Mouse (Mus musculus): ENCODE data around the gene Fbxl14.

Gene Fbxl14

DNA sequence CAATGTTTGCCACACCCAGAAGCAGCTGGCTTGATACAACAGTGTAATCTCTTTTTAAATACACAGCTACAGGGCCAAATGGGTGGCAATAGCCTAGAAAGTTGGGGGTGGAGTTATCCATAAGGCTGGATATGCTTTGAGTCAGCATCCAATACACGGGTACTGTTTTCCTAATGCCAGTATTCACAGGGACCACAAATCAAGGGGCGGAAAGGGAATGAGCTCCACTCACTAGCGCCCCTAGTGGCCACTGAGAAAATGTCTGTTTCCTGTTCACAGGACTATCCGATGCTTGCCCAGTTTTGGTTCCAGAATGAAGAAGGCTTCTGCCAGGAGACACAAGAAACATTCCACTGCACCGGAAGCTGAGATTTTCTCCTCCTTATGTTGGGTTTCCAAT, 7.3 kb upstream of the Fbxl14 start:
- DNase-seq = peak; percentile 63

DNA sequence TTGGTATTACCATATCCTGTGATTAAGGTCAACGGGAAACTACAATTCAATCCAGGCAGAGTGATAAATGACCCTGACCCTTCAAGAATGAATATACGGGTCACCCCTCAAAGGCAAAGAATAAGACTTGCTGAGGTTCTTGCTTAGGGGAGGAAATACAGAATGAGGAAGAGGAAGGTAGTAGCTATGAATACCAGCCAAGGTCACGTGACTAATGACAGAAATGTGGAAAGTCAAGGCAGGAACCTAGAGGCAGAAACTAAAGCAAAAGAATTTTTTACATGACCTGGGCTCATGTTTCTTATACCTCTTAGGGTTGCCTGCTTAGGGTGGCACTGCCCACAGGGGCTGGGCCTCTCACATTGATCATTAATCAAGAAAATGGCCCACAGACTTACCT, 6.8 kb upstream of the Fbxl14 start:
- DNase-seq = no peak

DNA sequence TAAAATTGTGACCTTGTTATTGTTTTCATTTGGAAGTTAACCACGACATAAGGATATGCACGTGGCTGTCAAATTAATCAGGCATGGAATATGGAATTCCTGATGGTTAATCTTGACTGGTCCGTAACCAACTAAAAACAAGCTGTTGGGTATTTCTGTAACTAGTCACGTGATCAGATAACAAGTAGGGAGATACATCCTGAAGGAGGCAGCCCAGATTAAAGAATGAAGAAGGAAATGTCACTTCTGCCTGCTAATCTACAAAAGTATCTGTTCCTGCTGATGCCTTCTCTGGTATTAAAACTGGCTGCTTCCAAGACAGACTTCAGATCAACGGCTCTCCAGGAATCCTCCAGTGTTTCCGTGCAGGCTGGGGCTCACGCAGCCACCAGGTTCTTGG, 6.0 kb upstream of the Fbxl14 start:
- DNase-seq = no peak

DNA sequence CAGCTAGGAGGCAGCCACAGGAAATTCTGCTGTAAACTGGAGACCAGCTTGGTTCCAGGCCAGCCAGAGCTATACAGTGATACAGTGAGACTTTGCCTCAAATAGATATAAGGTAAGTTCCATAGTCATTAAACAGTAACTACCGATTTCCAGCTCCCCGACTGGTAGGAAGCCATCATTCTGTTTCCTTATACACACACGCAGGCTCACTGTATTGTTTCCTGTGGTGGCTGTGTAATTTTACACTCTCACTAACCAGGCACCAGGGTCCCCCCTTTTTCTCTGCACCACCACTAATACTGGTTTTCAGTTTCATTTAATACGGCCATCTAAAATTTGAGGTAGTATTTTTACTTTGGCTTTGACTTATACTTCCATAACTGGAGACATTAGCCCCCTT, 5.5 kb upstream of the Fbxl14 start:
- DNase-seq = no peak

DNA sequence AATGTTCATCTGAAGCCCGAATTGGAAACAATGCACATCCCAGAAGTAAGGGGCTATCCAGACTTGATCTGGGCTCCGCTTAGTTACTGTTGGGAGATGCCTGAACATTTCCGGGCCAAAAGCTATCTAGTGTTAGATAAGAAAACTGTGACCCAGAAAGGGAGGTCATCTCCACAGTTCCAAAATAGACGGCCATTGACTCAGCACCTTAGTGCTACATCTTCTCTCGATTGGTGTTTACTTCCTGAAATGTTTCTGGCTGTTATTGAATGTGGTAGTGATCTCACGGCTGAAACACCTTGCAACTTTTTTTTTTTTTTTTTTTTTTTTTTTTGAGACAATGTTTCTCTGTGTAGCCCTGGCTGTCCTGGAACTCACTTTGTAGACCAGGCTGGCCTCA, 3.5 kb upstream of the Fbxl14 start:
- no peak for DNase-seq

DNA sequence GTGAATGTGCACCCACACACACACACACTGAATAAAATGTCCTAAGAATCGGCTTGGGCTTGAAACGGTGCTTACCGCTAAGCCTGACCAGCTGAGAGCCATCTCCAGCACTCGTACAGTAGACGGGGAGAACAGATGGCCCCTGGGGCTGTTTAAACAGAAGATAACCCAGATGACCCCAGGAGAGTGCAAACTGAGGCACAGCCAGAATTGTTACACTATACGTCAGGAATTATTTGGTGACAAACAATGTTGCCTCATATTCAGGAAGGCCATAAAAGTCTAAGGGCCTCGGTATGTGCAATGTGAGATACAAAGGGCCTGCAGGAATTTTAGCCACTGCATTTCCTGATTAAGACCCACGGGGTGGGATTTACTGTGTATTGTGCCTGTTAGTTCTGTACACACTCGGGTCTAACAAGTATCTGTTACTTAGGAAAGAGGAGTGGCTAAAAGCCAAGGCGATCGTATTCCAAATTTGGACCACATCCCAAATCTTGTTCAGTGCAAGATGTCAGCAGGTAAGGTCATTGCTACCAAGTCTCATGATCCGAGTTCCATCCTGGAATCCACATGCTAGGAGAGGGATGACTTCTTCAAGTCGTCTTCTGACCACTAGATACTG, 1.7 kb upstream of the Fbxl14 start:
- no peak for DNase-seq

DNA sequence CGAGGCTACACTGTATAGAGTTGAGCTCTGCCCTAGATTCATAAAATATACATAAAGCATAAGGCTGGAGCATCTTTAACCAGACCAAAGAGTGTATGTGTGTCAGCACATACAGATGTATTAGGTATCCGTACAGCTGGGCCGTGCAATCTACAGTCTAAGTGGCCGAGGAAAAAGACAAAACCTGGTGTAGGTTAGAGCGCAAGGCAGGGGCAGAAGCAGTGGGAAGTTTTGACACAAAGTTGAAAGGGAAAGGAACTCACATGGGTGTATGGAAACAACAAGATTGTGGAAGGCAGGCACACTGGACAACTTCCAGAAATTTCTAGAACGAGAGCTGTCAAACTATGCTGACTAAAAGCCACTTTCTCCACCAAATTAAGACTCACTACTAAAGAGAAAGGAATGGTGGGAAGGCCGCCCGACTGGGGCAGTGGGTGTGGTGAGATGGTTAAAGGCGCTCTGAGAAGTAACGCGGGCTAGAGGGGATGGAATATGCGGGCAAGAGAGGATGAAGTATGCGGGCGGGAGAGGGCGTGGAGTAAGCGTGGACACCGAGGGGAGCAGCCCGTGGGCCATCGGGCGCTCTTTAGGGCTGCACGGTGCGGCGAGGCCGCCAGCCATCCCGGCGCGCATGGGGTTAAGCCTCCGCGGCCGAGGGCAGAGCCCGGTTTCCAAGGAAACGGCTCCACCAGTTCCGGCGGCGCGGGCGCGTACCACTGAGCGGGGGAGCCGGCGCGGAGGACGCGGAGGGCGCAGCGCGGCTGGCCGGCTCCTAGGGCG, 717 bp upstream of the Fbxl14 start:
- peak; percentile 91 for DNase-seq

DNA sequence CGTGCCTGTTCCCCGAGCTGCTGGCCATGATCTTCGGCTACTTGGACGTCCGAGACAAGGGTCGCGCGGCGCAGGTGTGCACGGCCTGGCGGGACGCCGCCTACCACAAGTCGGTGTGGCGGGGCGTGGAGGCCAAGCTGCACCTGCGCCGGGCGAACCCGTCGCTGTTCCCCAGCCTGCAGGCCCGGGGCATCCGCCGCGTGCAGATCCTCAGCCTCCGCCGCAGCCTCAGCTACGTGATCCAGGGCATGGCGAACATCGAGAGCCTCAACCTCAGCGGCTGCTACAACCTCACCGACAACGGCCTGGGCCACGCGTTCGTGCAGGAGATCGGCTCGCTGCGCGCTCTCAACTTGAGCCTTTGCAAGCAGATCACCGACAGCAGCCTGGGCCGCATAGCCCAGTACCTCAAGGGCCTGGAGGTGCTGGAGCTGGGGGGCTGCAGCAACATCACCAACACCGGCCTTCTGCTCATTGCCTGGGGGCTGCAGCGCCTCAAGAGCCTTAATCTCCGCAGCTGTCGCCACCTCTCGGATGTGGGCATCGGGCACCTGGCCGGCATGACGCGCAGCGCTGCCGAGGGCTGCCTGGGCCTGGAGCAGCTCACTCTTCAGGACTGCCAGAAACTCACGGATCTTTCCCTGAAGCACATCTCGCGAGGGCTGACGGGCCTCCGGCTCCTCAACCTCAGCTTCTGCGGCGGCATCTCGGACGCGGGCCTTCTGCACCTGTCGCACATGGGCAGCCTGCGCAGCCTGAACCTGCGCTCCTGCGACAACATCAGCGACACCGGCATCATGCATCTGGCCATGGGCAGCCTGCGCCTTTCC, 623 bp downstream of the Fbxl14 start:
- DNase-seq = peak; percentile 80

DNA sequence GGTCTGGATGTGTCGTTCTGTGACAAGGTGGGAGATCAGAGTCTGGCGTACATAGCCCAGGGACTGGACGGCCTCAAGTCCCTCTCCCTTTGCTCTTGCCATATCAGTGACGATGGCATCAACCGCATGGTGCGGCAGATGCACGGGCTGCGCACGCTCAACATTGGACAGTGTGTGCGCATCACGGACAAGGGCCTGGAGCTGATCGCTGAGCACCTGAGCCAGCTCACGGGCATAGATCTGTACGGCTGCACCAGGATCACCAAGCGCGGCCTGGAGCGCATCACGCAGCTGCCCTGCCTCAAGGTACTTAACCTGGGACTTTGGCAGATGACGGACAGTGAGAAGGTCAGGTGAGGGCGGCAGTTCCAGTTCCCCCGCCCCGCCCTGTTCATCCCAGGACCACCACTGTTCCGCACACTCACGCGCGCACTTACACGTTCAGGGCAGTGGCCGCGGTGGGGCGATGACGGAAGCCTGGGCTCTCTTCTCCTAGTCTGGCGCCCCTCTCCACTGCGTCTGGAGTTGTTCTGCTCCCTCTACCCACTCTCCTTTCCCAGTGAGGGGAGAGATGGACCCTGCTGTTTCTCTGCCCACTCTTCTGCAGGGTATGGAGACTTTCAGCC, 1.4 kb downstream of the Fbxl14 start:
- DNase-seq = peak; percentile 65

DNA sequence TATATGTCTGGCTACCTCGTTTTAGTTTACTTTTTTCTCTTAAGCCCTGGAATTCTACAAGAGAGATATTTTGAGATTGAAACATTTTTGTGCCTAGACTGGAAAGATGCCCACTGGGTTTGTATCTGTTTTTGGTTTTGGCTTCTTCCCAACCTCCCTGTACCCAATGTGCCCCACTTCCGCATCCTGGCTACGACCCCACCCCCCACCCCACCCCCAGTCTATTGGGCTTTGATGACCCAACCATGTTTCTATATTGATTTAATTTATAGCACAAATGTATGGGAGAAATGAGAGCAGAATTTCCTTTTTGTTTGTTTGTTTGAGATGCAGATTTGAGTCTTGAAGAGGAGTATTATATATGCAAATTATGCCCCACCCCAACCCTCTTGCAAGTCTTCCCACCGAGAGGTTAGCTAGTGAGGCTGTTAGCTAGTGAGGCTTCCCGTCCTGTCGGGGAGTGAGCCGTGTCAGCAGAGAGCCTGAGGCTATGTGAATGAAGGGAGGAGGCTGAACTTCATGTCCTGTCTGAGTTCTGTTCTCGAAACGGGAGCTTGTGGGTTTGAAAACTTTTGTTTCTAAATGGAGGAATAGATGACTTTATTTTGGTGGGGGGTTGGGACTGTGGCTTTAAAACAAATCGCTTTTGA, 2.4 kb downstream of the Fbxl14 start:
- peak; percentile 69 for DNase-seq

DNA sequence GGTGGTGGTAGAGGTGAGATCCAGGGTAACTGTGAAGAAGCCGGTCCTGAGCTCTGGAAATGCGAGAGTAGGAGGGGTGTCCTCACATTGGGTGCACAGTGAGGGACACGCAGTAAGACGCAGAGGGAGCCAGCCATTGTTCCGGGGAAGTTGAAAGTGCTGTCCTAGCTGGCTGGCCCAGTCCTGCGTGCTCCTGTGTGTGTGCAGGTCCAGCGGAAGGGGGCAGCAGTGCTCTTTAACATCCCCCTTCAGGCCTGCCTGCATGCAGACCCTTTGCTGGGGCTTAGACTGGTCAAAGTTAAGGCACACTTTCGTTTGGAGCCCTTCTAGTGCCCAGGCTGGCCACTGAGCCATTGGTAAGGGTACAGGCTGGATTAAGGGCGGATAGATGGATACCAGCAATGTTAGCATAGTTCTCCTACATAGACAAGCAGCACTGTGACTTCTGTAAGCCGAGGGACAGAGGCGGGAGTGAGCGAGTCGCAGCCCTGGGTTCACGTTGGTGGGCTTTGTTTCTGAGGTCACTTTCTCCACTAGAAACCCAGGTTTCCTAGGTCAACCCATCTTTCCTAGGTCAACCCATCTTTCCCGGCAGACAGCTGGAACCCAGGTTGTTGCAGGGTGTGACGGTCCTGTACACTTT, 3.6 kb downstream of the Fbxl14 start:
- DNase-seq = peak; percentile 31

DNA sequence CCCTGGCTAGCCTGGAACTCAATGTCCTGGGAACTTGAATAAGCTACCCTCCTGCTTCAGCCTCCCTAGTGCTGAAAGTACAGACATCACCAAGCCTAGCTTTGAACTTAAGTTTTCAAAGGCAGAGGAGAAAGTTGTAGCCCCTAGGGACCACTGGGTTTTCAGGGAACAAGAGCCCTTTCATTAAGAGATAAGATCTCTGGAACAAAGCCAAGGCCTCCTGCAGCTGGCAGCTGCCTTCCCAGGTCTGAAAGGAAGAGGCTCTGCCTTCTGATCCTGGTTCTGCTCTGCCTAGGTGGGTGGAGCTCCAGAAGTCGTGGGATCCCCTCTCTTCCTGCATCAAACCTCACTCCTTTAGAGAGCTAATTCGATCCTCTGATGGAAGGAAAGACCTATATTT, 6.0 kb downstream of the Fbxl14 start:
- DNase-seq = no peak

DNA sequence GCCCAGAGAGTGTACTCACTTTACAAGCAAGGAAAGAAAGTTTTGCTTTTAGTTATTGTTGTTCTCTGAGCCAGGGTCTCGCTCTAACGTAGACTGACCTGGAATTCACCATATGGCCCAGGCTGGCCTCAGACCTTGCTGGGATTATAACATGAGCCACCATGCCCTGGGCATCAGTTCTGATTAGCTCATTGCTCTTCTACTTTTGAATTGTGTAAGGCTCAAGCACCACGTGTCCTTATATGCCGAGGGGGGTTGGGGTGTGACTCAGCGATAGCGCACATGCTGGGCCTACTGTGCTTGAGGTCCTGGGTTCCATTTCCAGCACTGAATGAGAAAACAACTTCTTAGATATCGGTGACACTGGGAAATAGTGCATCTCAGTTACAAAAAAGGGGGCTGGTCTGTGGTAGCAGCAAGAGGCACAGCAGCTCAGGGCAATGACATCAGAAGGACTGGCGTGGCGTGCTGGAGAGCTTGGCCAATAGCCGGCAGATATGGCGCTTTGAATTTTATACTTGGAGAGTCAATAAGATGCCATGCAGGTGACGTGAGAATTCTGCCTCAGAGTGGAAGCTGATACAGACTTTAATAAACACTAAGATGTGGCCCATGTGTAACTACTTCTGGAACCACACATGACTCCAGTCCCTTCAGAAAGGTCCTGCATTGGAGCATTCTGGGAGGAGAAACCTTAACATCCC, 7.1 kb downstream of the Fbxl14 start:
- no peak for DNase-seq

DNA sequence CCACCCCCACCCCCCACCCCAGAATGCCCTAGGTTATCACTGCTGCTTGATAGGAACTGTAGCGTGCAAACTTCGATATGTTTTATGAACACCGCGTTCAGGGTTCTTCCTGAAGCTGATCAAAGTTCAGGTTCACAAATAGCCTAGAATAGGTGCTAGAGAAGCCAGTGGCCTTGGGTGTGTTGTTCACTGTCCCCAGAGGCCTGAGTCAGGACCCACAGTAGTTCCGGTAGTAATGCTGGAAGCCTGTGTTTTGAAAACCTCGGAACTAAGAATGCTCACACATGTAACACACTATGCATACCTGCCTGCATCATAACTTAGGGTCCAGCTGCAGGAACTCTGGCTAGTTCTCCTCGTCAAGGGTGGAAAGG, 7.6 kb downstream of the Fbxl14 start:
- no peak for DNase-seq

DNA sequence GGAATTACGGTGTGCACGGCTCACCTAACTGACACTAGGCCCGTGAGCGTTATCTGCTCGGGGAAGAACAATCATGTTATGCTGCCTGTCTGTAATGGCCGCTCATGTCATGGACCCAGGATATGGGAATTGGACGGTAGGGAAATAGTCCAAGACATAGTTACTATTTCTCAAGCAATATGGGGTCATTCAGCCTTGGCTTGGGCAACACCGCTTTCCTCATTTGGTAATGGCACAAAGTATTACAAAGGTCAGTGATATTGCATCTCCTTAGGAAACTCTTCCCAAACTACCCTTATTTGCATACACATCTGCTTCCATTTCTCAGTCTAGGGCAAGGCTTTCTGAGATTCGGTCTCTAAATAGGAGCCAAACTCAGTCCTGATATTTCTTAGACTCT, 8.2 kb downstream of the Fbxl14 start:
- DNase-seq = no peak

DNA sequence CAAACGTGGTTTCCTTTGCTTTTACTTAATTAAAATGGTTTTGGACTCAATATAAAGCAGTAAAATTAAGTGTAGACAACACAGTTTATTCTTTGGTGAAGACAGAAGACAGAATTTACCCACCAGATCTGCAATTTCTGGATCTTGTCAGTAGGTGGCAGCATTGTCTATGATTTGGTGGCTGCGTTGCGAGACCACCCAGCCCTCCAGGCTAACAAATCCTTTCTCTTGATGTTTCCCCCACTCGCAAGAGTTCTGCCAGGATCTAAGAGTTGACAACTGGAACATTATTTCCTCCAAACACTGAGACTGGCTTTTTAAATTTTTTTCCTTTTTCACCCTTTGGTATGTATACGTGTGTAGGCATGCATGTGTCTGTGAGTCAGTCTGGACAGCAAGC, 10.3 kb downstream of the Fbxl14 start:
- DNase-seq = peak; percentile 70

DNA sequence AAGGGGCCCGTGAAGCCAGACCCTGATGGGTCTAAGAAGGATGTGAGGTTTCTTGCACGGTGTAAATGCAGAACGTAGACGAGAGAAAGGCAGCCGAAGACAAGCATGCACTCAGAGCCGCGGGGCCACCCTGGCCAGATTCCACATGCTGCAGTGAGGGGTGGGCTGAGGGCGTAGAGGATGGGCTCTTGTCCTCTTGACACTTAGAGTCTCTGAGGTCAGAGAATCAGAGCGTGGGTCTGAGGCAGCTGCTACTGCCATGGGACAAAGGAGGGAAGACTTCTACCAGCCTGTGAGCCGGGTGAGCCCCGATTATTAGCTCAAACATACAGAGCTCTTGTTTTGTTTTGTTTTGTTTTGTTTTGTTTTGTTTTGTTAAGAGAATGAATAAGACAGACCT, 11.1 kb downstream of the Fbxl14 start:
- no peak for DNase-seq

DNA sequence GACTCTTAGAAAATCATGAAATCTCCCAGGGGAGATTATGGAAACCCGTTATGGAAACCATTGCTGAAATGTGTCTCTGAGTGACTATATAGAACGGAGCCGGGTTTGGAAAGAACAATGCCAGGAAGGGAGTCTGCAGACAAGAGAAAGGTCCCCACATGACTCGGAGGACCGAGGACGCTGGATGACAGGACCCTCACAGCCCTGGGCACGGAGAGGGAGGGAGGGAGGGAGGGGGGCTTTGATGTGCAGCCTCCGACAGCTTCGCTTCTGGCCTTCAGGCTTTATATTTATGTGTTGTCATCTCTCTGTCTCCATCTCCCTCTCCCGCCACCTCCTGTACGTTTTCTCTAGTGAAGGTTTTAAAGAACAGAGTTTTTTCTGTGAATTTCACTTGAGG, 11.5 kb downstream of the Fbxl14 start:
- no peak for DNase-seq

DNA sequence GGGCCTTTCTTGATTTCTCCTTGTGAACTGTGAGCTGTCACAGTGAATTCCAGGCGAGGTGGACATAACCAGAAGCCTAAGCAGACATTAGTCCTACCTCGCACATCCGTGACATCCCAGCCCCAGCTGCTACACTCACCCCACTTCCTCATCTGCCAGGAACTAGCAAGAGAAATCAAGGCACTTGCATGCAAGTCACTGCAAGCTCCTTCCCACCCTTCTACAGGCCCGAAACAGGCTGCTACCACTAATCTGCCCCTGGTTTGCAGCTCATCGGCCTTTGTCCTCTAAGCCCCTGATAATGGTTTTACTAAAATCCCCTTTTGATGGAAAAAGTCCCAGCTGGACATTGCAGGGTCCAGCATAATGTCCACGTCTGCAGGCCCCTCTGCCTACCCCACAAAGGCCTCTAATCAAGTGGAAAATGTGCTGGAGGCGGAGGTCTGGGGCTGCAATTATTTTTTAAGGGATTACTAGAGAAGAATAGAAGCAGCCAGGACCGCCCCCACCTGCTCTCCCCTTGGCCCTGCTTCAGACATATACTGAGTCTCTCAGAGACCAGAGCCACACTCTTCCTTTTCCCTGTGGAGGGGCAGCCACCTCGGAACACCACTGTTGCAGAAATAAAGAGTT, 12.6 kb downstream of the Fbxl14 start:
- DNase-seq = no peak

DNA sequence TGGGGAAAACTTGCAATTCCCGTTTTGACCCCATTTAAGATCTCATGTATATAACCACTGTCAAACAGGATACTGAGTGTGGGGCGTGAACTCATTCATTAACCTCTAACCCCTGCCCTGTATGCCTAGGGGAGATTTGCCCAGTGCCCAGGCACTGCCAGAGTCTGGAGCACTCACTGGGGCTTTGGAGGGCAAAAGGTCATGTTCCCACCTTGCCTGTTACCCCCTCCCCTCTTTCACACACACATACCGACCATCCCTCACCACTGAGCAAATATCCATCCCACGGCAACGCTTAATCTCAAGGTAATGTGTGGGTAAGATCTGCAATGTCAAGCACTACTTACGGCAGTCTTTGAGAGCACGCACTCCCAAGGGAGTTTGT, 13.2 kb downstream of the Fbxl14 start:
- no peak for DNase-seq

DNA sequence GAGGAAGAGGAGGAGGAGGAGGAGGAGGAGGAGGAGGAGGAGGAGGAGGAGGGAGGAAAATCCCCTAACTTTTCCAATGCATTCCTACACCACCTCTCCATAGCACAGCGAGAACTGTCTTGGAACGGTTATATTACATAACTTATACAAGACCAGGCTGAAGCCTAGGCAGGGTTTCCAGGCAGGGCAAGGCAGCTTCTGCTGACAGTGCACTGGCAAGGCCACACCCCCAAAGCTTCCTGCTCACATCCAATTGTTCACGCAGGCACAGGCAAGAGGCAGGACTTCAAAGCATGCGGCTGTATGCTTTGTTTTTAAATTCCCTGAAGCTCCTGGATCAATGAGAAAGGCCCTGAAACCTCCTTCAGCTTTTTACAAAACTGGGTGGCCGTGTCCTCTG, 19.8 kb downstream of the Fbxl14 start:
- DNase-seq = peak; percentile 84
